Mouse (Mus musculus): ENCODE measurements around the gene Rps2.

DNA sequence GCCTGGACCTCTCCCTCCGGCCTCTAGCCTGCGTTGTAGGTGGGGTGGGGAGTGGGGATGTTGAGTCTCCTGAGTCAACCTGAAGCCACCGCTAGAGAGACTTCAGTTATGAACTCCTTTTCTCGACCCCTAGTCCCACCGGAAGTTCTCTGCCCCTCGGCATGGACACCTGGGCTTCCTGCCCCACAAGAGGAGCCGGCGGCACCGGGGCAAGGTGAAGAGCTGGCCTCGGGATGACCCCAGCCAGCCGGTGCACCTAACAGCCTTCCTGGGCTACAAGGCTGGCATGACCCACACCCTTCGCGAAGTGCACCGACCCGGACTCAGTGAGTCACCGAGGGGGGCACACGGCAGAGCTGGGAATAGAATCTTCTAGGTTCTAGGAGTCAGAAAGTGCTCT is 10.3 kb downstream of the Rps2 start:
- TF ChIP-seq MYOG (IDR thresholded peaks at IDR 0.05; ENCODE audit: control insufficient read depth, extremely low read depth, insufficient read length) (no peak), CTCF (IDR thresholded peaks at IDR 0.05; ENCODE audit: control insufficient read depth, insufficient read depth, insufficient read length) (no peak), CEBPB (IDR thresholded peaks at IDR 0.05; ENCODE audit: low read depth) (no peak), MAX (IDR thresholded peaks at IDR 0.05) (no peak), USF1 (IDR thresholded peaks at IDR 0.05; ENCODE audit: low read depth) (no peak), MYOD1 (IDR thresholded peaks at IDR 0.05; ENCODE audit: control insufficient read depth, insufficient read length, low read depth) (no peak), FOSL1 (IDR thresholded peaks at IDR 0.05; ENCODE audit: insufficient read depth, low read length, poor library complexity, severe bottlenecking) (no peak)

Measured in C2C12 (cell line).